Mouse (Mus musculus) A20 (cell line): ENCODE measurements around the gene Rhox2f.
"Not testable (repeated sequence)": the region's sequence is repeated elsewhere in the genome, so short reads cannot be mapped to it uniquely, and the experiment has no call there.

Experiments used
- DNase-seq: peaks from one replicate; pipeline ENCODE4 v3.0.0-alpha.2; 2011; ENCODE audit warnings: low read depth, low spot score

Gene Rhox2f

GRCm38 (mm10) chrX:37571105-37571504, at the start of gene Rhox2f:
TSS of gene Rhox2f (plus strand) at chrX:37571405.
- DNase-seq: not testable (repeated sequence)

- not testable (repeated sequence) for DNase-seq
Observed at GRCm38 (mm10) chrX:37530152-37530551, 41.1 kb upstream of the Rhox2f start, which contains the start of gene Rhox2e. TSS of gene Rhox2e (plus strand) at chrX:37530452.

DNA sequence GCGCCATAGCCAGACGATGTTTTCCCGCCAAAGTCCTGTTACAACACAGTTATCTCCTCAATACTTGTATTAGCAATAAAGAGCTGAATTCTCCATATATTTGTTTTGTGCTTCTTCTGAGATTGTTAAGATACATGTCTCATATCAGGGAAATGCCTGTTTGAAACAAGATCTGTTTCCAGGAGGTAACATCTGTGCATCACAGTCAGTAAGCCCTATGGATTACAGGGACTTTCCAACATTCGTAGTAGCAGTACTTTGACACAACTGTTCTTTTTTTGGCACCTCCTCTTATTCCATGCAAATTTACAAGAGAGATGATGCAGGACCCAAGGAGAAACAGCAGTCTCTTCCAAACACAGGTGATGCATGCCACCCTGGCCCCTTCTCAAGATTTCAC, 29.5 kb upstream of the Rhox2f start, which contains the start of gene Rhox3e:
TSS of gene Rhox3e (plus strand) at position 301 of the 400 bp plus-strand sequence.
- DNase-seq: not testable (repeated sequence)

DNA sequence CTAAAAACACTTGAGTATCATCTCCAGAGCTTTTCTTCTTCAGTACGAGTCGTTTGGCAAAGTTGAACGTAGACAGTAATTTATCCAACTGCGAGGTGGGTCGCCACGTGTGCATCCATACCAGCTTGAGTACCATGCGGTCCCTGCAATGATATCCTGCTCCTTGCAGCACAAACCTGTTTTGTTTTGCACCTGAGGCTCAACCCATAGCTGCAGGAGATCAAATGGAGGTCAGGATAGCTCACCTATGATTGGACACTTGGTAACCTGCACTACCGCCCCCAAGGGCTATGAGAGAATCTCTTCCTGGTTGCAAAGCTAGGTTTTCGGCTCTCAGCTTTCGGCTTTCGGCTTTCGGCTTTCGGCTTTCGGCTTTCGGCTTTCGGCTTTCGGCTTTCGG, 14.1 kb upstream of the Rhox2f start, which contains the start of gene Rhox4e:
TSS of gene Rhox4e (plus strand) at position 301 of the 400 bp plus-strand sequence.
- DNase-seq: not testable (repeated sequence)

- not testable (repeated sequence) for DNase-seq
Observed at GRCm38 (mm10) chrX:37572638-37573037, 1.4 kb downstream of the Rhox2f start.

DNA sequence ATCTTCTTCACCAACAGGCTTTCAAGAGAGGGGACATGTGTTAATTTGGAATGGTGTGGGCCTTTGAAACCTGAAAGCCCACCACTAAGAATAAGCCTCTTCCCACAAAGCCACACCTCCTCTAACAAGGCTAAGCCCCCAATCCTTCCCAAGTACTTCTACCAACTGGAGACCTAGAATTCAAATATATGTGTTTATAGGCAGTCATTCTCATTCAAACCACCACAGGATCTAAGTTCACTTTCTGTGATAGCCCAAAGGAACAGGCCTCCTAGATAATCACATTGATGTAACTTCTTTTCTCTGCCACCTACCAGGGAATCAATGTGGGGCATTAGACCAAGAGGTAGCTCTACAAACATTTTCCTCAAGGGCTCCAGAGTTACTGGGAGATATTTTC, 9.5 kb downstream of the Rhox2f start, which contains the start of gene Rhox3f:
TSS of gene Rhox3f (plus strand) at position 301 of the 400 bp plus-strand sequence.
- DNase-seq: not testable (repeated sequence)

DNA sequence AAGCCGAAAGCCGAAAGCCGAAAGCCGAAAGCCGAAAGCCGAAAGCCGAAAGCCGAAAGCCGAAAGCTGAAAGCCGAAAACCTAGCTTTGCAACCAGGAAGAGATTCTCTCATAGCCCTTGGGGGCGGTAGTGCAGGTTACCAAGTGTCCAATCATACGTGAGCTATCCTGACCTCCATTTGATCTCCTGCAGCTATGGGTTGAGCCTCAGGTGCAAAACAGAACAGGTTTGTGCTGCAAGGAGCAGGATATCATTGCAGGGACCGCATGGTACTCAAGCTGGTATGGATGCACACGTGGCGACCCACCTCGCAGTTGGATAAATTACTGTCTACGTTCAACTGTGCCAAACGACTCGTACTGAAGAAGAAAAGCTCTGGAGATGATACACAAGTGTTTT, 36.4 kb downstream of the Rhox2f start, which contains the start of gene Rhox4f:
TSS of gene Rhox4f (minus strand) at position 101 of the 400 bp plus-strand sequence.
- not testable (repeated sequence) for DNase-seq
